Mouse (Mus musculus): ENCODE measurements around the gene Ttc33. TPM values are rescaled to one million over a fixed set of nuclear protein-coding genes. Genes with fewer than 3 reads are reported as not detected.

The Ttc33 gene
- total and polyA plus RNA-seq, 3 experiments: 21.0 to 26.2 TPM; not detected in 1

GRCm38 (mm10) chr15:5185366-5186292, at the start of gene Ttc33 (continued):
- TF ChIP-seq MAX (IDR thresholded peaks at IDR 0.05; ENCODE audit: low read length): peak; percentile 91
- peak; percentile 61; the same call in 1 of the 2 replicates for TF ChIP-seq RCOR1 (IDR thresholded peaks at IDR 0.05; ENCODE audit: low read depth, low read length)
- peak; percentile 75 for TF ChIP-seq GATA1 (IDR thresholded peaks at IDR 0.05; ENCODE audit: low read depth, low read length)
- peak; percentile 67 for TF ChIP-seq NELFE (IDR thresholded peaks at IDR 0.05; ENCODE audit: low read depth, low read length)
- no peak for TF ChIP-seq TAL1 (IDR thresholded peaks at IDR 0.05; ENCODE audit: low read length)
- TF ChIP-seq ETS1 (IDR thresholded peaks at IDR 0.05; ENCODE audit: low read depth, low read length): peak; percentile 46; the same call in 1 of the 2 replicates

- Histone ChIP-seq H3K9ac (ENCODE audit: control insufficient read depth, low read depth, low read length, poor library complexity, severe bottlenecking) (peak overlapping the region; percentile 20; the same call in 1 of the 2 replicates), H3K27me3 (ENCODE audit: control insufficient read depth in 1 of 2, insufficient read depth in 2 of 2, low read length in 2 of 2) (no peaks in the 10 kb centered on the region), H3K36me3 (ENCODE audit: control insufficient read depth in 1 of 2, insufficient read depth in 2 of 2, low read length in 2 of 2) (peaks cover 0 to 33% of the 10 kb centered on the region in 2 experiments; a peak in 2 of 4 replicates), H3K4me3 (ENCODE audit: control insufficient read depth in 1 of 2, insufficient read depth in 1 of 2, low read depth in 2 of 2, low read length in 2 of 2) (peak overlapping the region; percentile 14 to 40; a peak in 3 of 4 replicates), H3K9me3 (replicated peaks; ENCODE audit: insufficient read depth, low read length) (no peaks in the 10 kb centered on the region), H3K27ac (ENCODE audit: control insufficient read depth, low read depth, low read length) (peak overlapping the region; percentile 84), H3K4me1 (ENCODE audit: control insufficient read depth in 1 of 2, insufficient read depth in 2 of 2, low read length in 2 of 2) (peaks cover 23 to 29% of the 10 kb centered on the region in 2 experiments), H3K79me2 (ENCODE audit: control insufficient read depth, insufficient read depth, low read length, poor library complexity) (no peaks in the 10 kb centered on the region)
- peak; percentile 76 for DNase-seq (ENCODE audit: low read depth, low spot score)
- TF ChIP-seq USF2 (IDR thresholded peaks at IDR 0.05; ENCODE audit: borderline replicate concordance in 1 of 2, insufficient read depth in 1 of 2, low read depth in 1 of 2, low read length in 2 of 2) (no peak), POLR2AphosphoS5 (IDR thresholded peaks at IDR 0.05; ENCODE audit: borderline replicate concordance, low read depth, low read length) (no peak), ETS1 (IDR thresholded peaks at IDR 0.05; ENCODE audit: low read depth, low read length) (peak; percentile 61; the same call in 1 of the 2 replicates), HCFC1 (IDR thresholded peaks at IDR 0.05; ENCODE audit: low read depth, low read length) (0 out of 2 replicates have a peak, but pooled peaks have one; percentile 40), EP300 (IDR thresholded peaks at IDR 0.05; ENCODE audit: low read depth in 1 of 2, low read length in 2 of 2) (peak; percentile 88 to 95), USF1 (IDR thresholded peaks at IDR 0.05; ENCODE audit: low read depth, low read length) (no peak), E2F4 (IDR thresholded peaks at IDR 0.05; ENCODE audit: borderline replicate concordance, low read depth, low read length) (no peak), ZNF384 (IDR thresholded peaks at IDR 0.05; ENCODE audit: low read depth, low read length) (no peak), ZMIZ1 (IDR thresholded peaks at IDR 0.05; ENCODE audit: low read depth, low read length) (no peak), CHD1 (IDR thresholded peaks at IDR 0.05; ENCODE audit: low read depth, low read length) (no peak; the same call in 1 of the 2 replicates), MAZ (IDR thresholded peaks at IDR 0.05; ENCODE audit: low read depth, low read length) (no peak), ZC3H11A (IDR thresholded peaks at IDR 0.05; ENCODE audit: low read depth, low read length) (no peak), TBP (IDR thresholded peaks at IDR 0.05; ENCODE audit: low read depth, low read length) (peak; percentile 28; the same call in 1 of the 2 replicates), JUND (IDR thresholded peaks at IDR 0.05; ENCODE audit: low read depth, low read length) (no peak), TAL1 (IDR thresholded peaks at IDR 0.05; ENCODE audit: low read length) (peak; percentile 79), BHLHE40 (IDR thresholded peaks at IDR 0.05; ENCODE audit: borderline replicate concordance, low read depth, low read length) (no peak), MAFK (IDR thresholded peaks at IDR 0.05; ENCODE audit: borderline replicate concordance, low read depth, low read length) (no peak), CHD2 (IDR thresholded peaks at IDR 0.05; ENCODE audit: low read length) (no peak; the same call in 1 of the 2 replicates), RCOR1 (IDR thresholded peaks at IDR 0.05; ENCODE audit: low read depth, low read length) (peak; percentile 78), MYC (IDR thresholded peaks at IDR 0.05; ENCODE audit: low read depth, low read length) (peak; percentile 78; the same call in 1 of the 2 replicates), SIN3A (IDR thresholded peaks at IDR 0.05; ENCODE audit: low read length) (peak; percentile 47; the same call in 1 of the 2 replicates), TCF12 (IDR thresholded peaks at IDR 0.05; ENCODE audit: low read depth, low read length) (peak; percentile 91), MYB (IDR thresholded peaks at IDR 0.05; ENCODE audit: low read depth, low read length) (no peak), CTCF (IDR thresholded peaks at IDR 0.05 in 2 of 3, conservative IDR thresholded peaks at IDR 0.05 in 1 of 3; ENCODE audit: control insufficient read depth in 1 of 3, insufficient read depth in 1 of 3, low read depth in 2 of 3, low read length in 3 of 3, poor library complexity in 1 of 3, severe bottlenecking in 1 of 3) (no peak), GABPA (IDR thresholded peaks at IDR 0.05; ENCODE audit: low read depth, low read length) (no peak), ELF1 (IDR thresholded peaks at IDR 0.05; ENCODE audit: low read depth, low read length) (0 out of 2 replicates have a peak, but pooled peaks have one; percentile 12), POLR2AphosphoS2 (IDR thresholded peaks at IDR 0.05; ENCODE audit: low read length) (no peak), POLR2A (IDR thresholded peaks at IDR 0.05; ENCODE audit: control insufficient read depth in 1 of 2, insufficient read depth in 1 of 2, low read depth in 1 of 2, low read length in 2 of 2, poor library complexity in 1 of 2) (no peak)
These were observed 47.1 kb upstream of the Ttc33 start for GRCm38 (mm10) chr15:5138021-5138856.
